Mouse (Mus musculus) granulocyte monocyte progenitor cell, adult 5-6 weeks (primary cell): Measurements from ENCODE around the gene Pigq. TPM values are rescaled to one million over a fixed set of nuclear protein-coding genes. Genes with fewer than 3 reads are reported as not detected.

Source experiments
- total RNA-seq, 2 experiments: library from RNA; stranded (forward) in 1 of 2; stranded (reverse) in 1 of 2; fragments of 200-712, 200-1000 nt in 1 of 2; fragments of >200 nt in 1 of 2; fragmentation: Nextera tagmentation in 1 of 2; gene quantifications; 2 replicates each; pipeline ENCODE4 v1.2.3; 2014 to 2017

Pigq gene
- total RNA-seq, 2 experiments from 2014 or later = 37.1 to 63.5 TPM

Other genes with a start within 250 kb of the Pigq start
Only the 30 nearest of the 32 such genes appear.
- gene Rpusd1, start 217.3 kb downstream of the Pigq start, total RNA-seq (2014; fragmentation: Nextera tagmentation) = 10.9 and 15.6 TPM in 2 replicates
- gene Rpusd1, start 217.3 kb downstream of the Pigq start, total RNA-seq (2017) = 4.2 and 6.6 TPM in 2 replicates
- gene Mslnl, start 208.9 kb downstream of the Pigq start, total RNA-seq (2014; fragmentation: Nextera tagmentation) = not detected in 2 replicates
- gene Mslnl, start 208.9 kb downstream of the Pigq start, total RNA-seq (2017) = not detected in 2 replicates
- not detected in 2 replicates for gene Msln, start 190.6 kb downstream of the Pigq start, total RNA-seq (2014; fragmentation: Nextera tagmentation)
- gene Msln, start 190.6 kb downstream of the Pigq start, total RNA-seq (2017) = not detected in 2 replicates
- gene Narfl, start 171.2 kb downstream of the Pigq start, total RNA-seq (2014; fragmentation: Nextera tagmentation) = 22.8 and 23.5 TPM in 2 replicates
- gene Narfl, start 171.2 kb downstream of the Pigq start, total RNA-seq (2017) = 15.0 and 17.4 TPM in 2 replicates
- gene Haghl, start 159.3 kb downstream of the Pigq start, total RNA-seq (2014; fragmentation: Nextera tagmentation) = 24.1 and 27.6 TPM in 2 replicates
- 13.8 and 19.4 TPM in 2 replicates for gene Haghl, start 159.3 kb downstream of the Pigq start, total RNA-seq (2017)
- gene Ccdc78, start 158.4 kb downstream of the Pigq start, total RNA-seq (2014; fragmentation: Nextera tagmentation) = 0.45 TPM in 1 of 2 replicates, not detected in the other
- 0.52 TPM in 1 of 2 replicates, not detected in the other for gene Ccdc78, start 158.4 kb downstream of the Pigq start, total RNA-seq (2017)
- 85.3 and 92.7 TPM in 2 replicates for gene Fam173a, start 152.0 kb downstream of the Pigq start, total RNA-seq (2014; fragmentation: Nextera tagmentation)
- 31.9 and 43.1 TPM in 2 replicates for gene Fam173a, start 152.0 kb downstream of the Pigq start, total RNA-seq (2017)
- not detected in 2 replicates for gene AC134908.4, start 149.3 kb downstream of the Pigq start, total RNA-seq (2014; fragmentation: Nextera tagmentation)
- gene AC134908.4, start 149.3 kb downstream of the Pigq start, total RNA-seq (2017) = not detected in 2 replicates
- 15.8 and 23.3 TPM in 2 replicates for gene Metrn, start 147.8 kb downstream of the Pigq start, total RNA-seq (2014; fragmentation: Nextera tagmentation)
- 33.5 and 64.4 TPM in 2 replicates for gene Metrn, start 147.8 kb downstream of the Pigq start, total RNA-seq (2017)
- not detected in 2 replicates for gene Fbxl16, start 135.9 kb downstream of the Pigq start, total RNA-seq (2014; fragmentation: Nextera tagmentation)
- gene Fbxl16, start 135.9 kb downstream of the Pigq start, total RNA-seq (2017) = not detected in 2 replicates
- 12.5 and 16.9 TPM in 2 replicates for gene Wdr24, start 121.3 kb downstream of the Pigq start, total RNA-seq (2014; fragmentation: Nextera tagmentation)
- gene Wdr24, start 121.3 kb downstream of the Pigq start, total RNA-seq (2017) = 14.8 and 19.3 TPM in 2 replicates
- 19.5 and 23.1 TPM in 2 replicates for gene Jmjd8, start 116.1 kb downstream of the Pigq start, total RNA-seq (2014; fragmentation: Nextera tagmentation)
- gene Jmjd8, start 116.1 kb downstream of the Pigq start, total RNA-seq (2017) = 15.2 and 23.4 TPM in 2 replicates
- 112 and 131 TPM in 2 replicates for gene Stub1, start 111.5 kb downstream of the Pigq start, total RNA-seq (2014; fragmentation: Nextera tagmentation)
- 99.3 and 101 TPM in 2 replicates for gene Stub1, start 111.5 kb downstream of the Pigq start, total RNA-seq (2017)
- 1.1 and 3.0 TPM in 2 replicates for gene Rhbdl1, start 107.6 kb downstream of the Pigq start, total RNA-seq (2014; fragmentation: Nextera tagmentation)
- gene Rhbdl1, start 107.6 kb downstream of the Pigq start, total RNA-seq (2017) = not detected in 2 replicates
- gene Gm20683, start 103.2 kb downstream of the Pigq start, total RNA-seq (2014; fragmentation: Nextera tagmentation) = 1.2 TPM in 1 of 2 replicates, not detected in the other
- 0.41 and 1.2 TPM in 2 replicates for gene Gm20683, start 103.2 kb downstream of the Pigq start, total RNA-seq (2017)
- gene Rhot2, start 100.1 kb downstream of the Pigq start, total RNA-seq (2014; fragmentation: Nextera tagmentation) = 28.3 and 35.5 TPM in 2 replicates
- gene Rhot2, start 100.1 kb downstream of the Pigq start, total RNA-seq (2017) = 11.9 and 17.8 TPM in 2 replicates
- gene Wdr90, start 83.4 kb downstream of the Pigq start, total RNA-seq (2014; fragmentation: Nextera tagmentation) = 64.7 and 66.9 TPM in 2 replicates
- 11.8 and 15.0 TPM in 2 replicates for gene Wdr90, start 83.4 kb downstream of the Pigq start, total RNA-seq (2017)
- 30.4 and 58.6 TPM in 2 replicates for gene Mcrip2, start 76.2 kb downstream of the Pigq start, total RNA-seq (2014; fragmentation: Nextera tagmentation)
- gene Mcrip2, start 76.2 kb downstream of the Pigq start, total RNA-seq (2017) = 11.2 and 25.8 TPM in 2 replicates
- 23.4 and 27.7 TPM in 2 replicates for gene Mettl26, start 69.9 kb downstream of the Pigq start, total RNA-seq (2014; fragmentation: Nextera tagmentation)
- gene Mettl26, start 69.9 kb downstream of the Pigq start, total RNA-seq (2017) = 9.7 and 15.2 TPM in 2 replicates
- 2.1 TPM in 1 of 2 replicates, not detected in the other for gene Wfikkn1, start 64.1 kb downstream of the Pigq start, total RNA-seq (2014; fragmentation: Nextera tagmentation)
- 1.1 and 1.3 TPM in 2 replicates for gene Wfikkn1, start 64.1 kb downstream of the Pigq start, total RNA-seq (2017)
- 9.4 and 15.9 TPM in 2 replicates for gene Rab40c, start 25.2 kb downstream of the Pigq start, total RNA-seq (2014; fragmentation: Nextera tagmentation)
- 7.2 and 11.8 TPM in 2 replicates for gene Rab40c, start 25.2 kb downstream of the Pigq start, total RNA-seq (2017)
- gene Nhlrc4, start within 50 bp of the Pigq start, total RNA-seq (2014; fragmentation: Nextera tagmentation) = not detected in 2 replicates
- gene Nhlrc4, start within 50 bp of the Pigq start, total RNA-seq (2017) = not detected in 2 replicates
- gene A930017K11Rik, start 7.6 kb upstream of the Pigq start, total RNA-seq (2014; fragmentation: Nextera tagmentation) = not detected in 2 replicates
- gene A930017K11Rik, start 7.6 kb upstream of the Pigq start, total RNA-seq (2017) = not detected in 2 replicates
- 12.5 and 16.4 TPM in 2 replicates for gene Capn15, start 40.9 kb upstream of the Pigq start, total RNA-seq (2014; fragmentation: Nextera tagmentation)
- 3.2 and 5.3 TPM in 2 replicates for gene Capn15, start 40.9 kb upstream of the Pigq start, total RNA-seq (2017)
- 1.3 and 3.6 TPM in 2 replicates for gene Rab11fip3, start 124.6 kb upstream of the Pigq start, total RNA-seq (2014; fragmentation: Nextera tagmentation)
- gene Rab11fip3, start 124.6 kb upstream of the Pigq start, total RNA-seq (2017) = 0.46 and 0.60 TPM in 2 replicates
- 5.7 and 13.3 TPM in 2 replicates for gene Decr2, start 145.4 kb upstream of the Pigq start, total RNA-seq (2014; fragmentation: Nextera tagmentation)
- 14.8 and 17.0 TPM in 2 replicates for gene Decr2, start 145.4 kb upstream of the Pigq start, total RNA-seq (2017)
- gene Nme4, start 150.7 kb upstream of the Pigq start, total RNA-seq (2014; fragmentation: Nextera tagmentation) = 74.1 and 75.1 TPM in 2 replicates
- 41.2 and 43.4 TPM in 2 replicates for gene Nme4, start 150.7 kb upstream of the Pigq start, total RNA-seq (2017)
- 5.3 and 8.6 TPM in 2 replicates for gene Tmem8, start 168.4 kb upstream of the Pigq start, total RNA-seq (2014; fragmentation: Nextera tagmentation)
- 2.1 and 3.7 TPM in 2 replicates for gene Tmem8, start 168.4 kb upstream of the Pigq start, total RNA-seq (2017)
- 61.7 and 90.4 TPM in 2 replicates for gene Mrpl28, start 178.6 kb upstream of the Pigq start, total RNA-seq (2014; fragmentation: Nextera tagmentation)
- gene Mrpl28, start 178.6 kb upstream of the Pigq start, total RNA-seq (2017) = 47.1 and 68.9 TPM in 2 replicates
- 26.9 and 28.3 TPM in 2 replicates for gene Axin1, start 193.8 kb upstream of the Pigq start, total RNA-seq (2014; fragmentation: Nextera tagmentation)
- gene Axin1, start 193.8 kb upstream of the Pigq start, total RNA-seq (2017) = 147 and 186 TPM in 2 replicates